Mouse (Mus musculus) limb, embryonic 15.5 days (tissue): ENCODE data around the gene Tcte1. TPM values are rescaled to one million over a fixed set of nuclear protein-coding genes. Genes with fewer than 3 reads are reported as not detected.

ENCODE experiments used
- ATAC-seq: fragments of 200-750 bp; cut with Nextera tagmentation; 2 replicates; pipeline ENCODE4 v1.8.0; 2017; ENCODE audit warnings: low read depth, moderate TSS enrichment; ENCODE audit not compliant: insufficient number of reproducible peaks, low FRiP score, low TSS enrichment
- H3K27ac ChIP-seq: fragments of 300-500 bp; sonication (generic); 2 replicates; pipeline ENCODE4 v1.5.1; 2015; ENCODE audit warnings: moderate library complexity, mild to moderate bottlenecking, inconsistent platforms
- H3K27me3 ChIP-seq: fragments of 300-500 bp; sonication (generic); 2 replicates; pipeline ENCODE4 v1.6.1; 2015; ENCODE audit warnings: inconsistent platforms
- H3K36me3 ChIP-seq: fragments of 300-500 bp; sonication (generic); 2 replicates; pipeline ENCODE4 v1.6.1; 2015; ENCODE audit warnings: inconsistent platforms
- H3K4me1 ChIP-seq: fragments of 300-500 bp; sonication (generic); 2 replicates; pipeline ENCODE4 v1.6.1; 2015; ENCODE audit warnings: inconsistent platforms
- H3K4me2 ChIP-seq: fragments of 300-500 bp; sonication (generic); 2 replicates; pipeline ENCODE4 v1.6.1; 2015; ENCODE audit warnings: mild to moderate bottlenecking, inconsistent platforms
- H3K4me3 ChIP-seq: fragments of 300-500 bp; sonication (generic); 2 replicates; pipeline ENCODE4 v1.5.1; 2015; ENCODE audit warnings: mild to moderate bottlenecking, inconsistent platforms
- H3K9ac ChIP-seq: fragments of 300-500 bp; sonication (generic); 2 replicates; pipeline ENCODE4 v1.6.1; 2015; ENCODE audit warnings: inconsistent platforms
- H3K9me3 ChIP-seq: fragments of 300-500 bp; sonication (generic); 2 replicates; pipeline ENCODE4 v1.6.1; 2016; ENCODE audit warnings: inconsistent platforms
- WGBS: fragments of 180-500 bp; shearing (Covaris S2); methylation state at CpG from one replicate; pipeline ENCODE4 v1.1.7; 2015; 5-methylcytosine and 5-hydroxymethylcytosine counted together
- polyA plus RNA-seq: library from polyadenylated mRNA; unstranded; fragments of >200 nt; fragmentation: Nextera tagmentation; extraction: Ambion mirVana; gene quantifications from 2 replicates; pipeline ENCODE4 v1.2.1, GENCODE M21; 2015

Gene Tcte1
- polyA plus RNA-seq, 1 experiment from 2014 or later = 0.19 TPM

- Histone ChIP-seq H3K9me3 (no peaks in the 10 kb centered on the region), H3K4me1 (peaks cover 23% of the 10 kb centered on the region), H3K9ac (no peak overlapping the region), H3K4me3 (no peak overlapping the region), H3K27ac (no peak overlapping the region), H3K27me3 (peaks cover 7% of the 10 kb centered on the region), H3K36me3 (no peaks in the 10 kb centered on the region), H3K4me2 (no peak overlapping the region)
- 86% methylated on average over 15 of the region's 15 CpGs for WGBS
- ATAC-seq = no peak
Measured at GRCm38 (mm10) chr17:45559732-45560525, 36.7 kb downstream of the Tcte1 start.

- Histone ChIP-seq H3K4me2 (peak overlapping the region; percentile 93; the same call in 1 of the 2 replicates), H3K4me3 (0 out of 2 replicates have a peak overlapping the region, but pooled peaks have one; percentile 94)
- WGBS = 80% methylated on average over 12 of the region's 12 CpGs
Measured at GRCm38 (mm10) chr17:45563216-45563615, 40.0 kb downstream of the Tcte1 start.

DNA sequence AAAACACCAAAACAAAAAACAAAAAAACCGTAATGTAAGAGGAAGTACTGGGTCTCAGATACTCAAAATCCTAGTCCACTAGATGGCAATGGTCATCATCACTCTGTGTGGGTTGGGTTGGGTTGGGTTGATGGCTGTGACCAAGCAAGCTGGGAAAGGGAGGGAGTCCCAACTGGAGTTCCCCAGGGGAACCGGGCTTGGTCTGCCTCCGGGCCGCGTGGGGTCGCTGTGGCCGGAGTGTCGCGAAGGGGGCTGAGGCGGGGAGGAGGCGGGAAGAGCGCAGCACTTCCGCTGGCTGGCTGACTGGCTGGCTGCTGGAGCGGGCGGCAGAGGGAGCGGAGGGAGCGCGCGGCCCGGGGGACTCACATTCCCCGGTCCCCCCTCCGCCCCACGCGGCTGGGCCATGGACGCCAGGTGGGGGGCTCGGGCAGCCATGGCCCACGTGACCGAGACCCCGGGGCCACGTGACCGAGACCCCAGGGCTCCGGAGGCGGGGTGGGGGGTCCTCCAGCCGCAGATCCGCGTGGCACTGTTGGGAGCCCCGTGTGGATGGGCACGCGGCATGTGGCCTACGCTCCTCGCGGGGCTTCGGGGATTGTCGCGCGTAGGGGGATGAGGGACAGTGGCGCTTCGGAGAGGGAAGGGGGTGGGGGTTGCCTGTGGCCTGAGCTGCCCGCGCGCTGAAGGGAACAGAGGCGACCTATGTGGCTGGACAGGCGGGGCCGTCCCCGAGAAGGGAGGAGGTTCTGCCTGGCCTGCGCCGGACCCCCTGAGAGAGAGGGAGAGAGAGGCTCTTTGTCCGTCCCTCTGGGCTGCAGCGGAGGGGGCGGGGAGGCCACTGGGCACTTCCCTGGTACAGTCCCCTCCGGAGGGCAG lies 40.7 kb downstream of the Tcte1 start, which contains the start of gene Slc35b2:
TSS of gene Slc35b2 (plus strand) at position 220 of the 876 bp plus-strand sequence.
- peak; percentile 81 for ATAC-seq
- H3K27ac ChIP-seq = peak within 1 kb of the TSS; percentile 88
- peaks cover 33% of the 10 kb centered on the region for H3K36me3 ChIP-seq
- WGBS = under 1% methylated on average over 56 of the region's 61 CpGs
- H3K27me3 ChIP-seq = no peaks in the 10 kb centered on the region; the same call in 1 of the 2 replicates
- no peaks in the 10 kb centered on the region for H3K9me3 ChIP-seq
- H3K4me3 ChIP-seq = peak within 1 kb of the TSS; percentile 94
- H3K4me2 ChIP-seq = peak within 1 kb of the TSS; percentile 93
- peaks cover 38% of the 10 kb centered on the region for H3K4me1 ChIP-seq
- peak within 1 kb of the TSS; percentile 87 for H3K9ac ChIP-seq

More at GRCm38 (mm10) chr17:45563216-45563615, 40.0 kb downstream of the Tcte1 start:
- no peaks in the 10 kb centered on the region for H3K9me3 ChIP-seq
- H3K27me3 ChIP-seq = no peaks in the 10 kb centered on the region; the same call in 1 of the 2 replicates
- ATAC-seq = no peak
- H3K9ac ChIP-seq = no peak overlapping the region
- H3K36me3 ChIP-seq = peaks cover 27% of the 10 kb centered on the region
- no peak overlapping the region for H3K27ac ChIP-seq
- peaks cover 36% of the 10 kb centered on the region for H3K4me1 ChIP-seq

GRCm38 (mm10) chr17:45564531-45565084 lies 41.4 kb downstream of the Tcte1 start:
- H3K36me3 ChIP-seq = peaks cover 41% of the 10 kb centered on the region
- WGBS = 11% methylated on average over 18 of the region's 18 CpGs

GRCm38 (mm10) chr17:45565103-45565502 lies 41.9 kb downstream of the Tcte1 start:
- Histone ChIP-seq H3K9me3 (no peaks in the 10 kb centered on the region), H3K4me2 (peak overlapping the region; percentile 93), H3K36me3 (peaks cover 45% of the 10 kb centered on the region), H3K4me3 (peak overlapping the region; percentile 94), H3K27me3 (no peaks in the 10 kb centered on the region), H3K9ac (peak overlapping the region; percentile 87), H3K4me1 (peaks cover 36% of the 10 kb centered on the region), H3K27ac (peak overlapping the region; percentile 1; the same call in 1 of the 2 replicates)
- 90% methylated on average over 11 of the region's 11 CpGs for WGBS
- no peak for ATAC-seq

More at GRCm38 (mm10) chr17:45564531-45565084, 41.4 kb downstream of the Tcte1 start:
- 0 out of 2 replicates have a peak, but pooled peaks have one; percentile 6 for ATAC-seq
- Histone ChIP-seq H3K4me3 (peak overlapping the region; percentile 94), H3K27ac (peak overlapping the region; percentile 88), H3K4me1 (peaks cover 36% of the 10 kb centered on the region), H3K4me2 (peak overlapping the region; percentile 93), H3K27me3 (no peaks in the 10 kb centered on the region), H3K9me3 (no peaks in the 10 kb centered on the region), H3K9ac (peak overlapping the region; percentile 87)

DNA sequence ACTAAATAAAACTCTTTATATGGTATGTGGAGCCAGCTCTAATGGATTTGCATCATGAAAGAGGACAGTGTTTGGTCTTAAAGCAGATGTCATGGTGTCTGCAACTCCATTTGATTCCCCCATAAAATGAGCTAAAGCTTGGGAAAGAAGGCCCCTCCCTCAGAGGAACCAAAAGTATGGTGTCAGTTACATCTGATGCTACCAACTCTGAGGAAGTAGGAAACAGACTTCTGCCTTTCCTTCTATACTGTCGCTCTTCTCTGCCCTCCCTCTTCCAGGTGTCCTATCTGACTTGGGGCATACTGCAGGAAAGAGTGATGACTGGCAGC lies 42.8 kb downstream of the Tcte1 start:
- no peak for ATAC-seq
- H3K9ac ChIP-seq = no peak overlapping the region
- WGBS = 66% methylated on average over 1 of the region's 1 CpGs
- H3K4me3 ChIP-seq = no peak overlapping the region
- H3K27ac ChIP-seq = no peak overlapping the region
- H3K4me1 ChIP-seq = peaks cover 41% of the 10 kb centered on the region
- H3K36me3 ChIP-seq = peaks cover 54% of the 10 kb centered on the region
- no peaks in the 10 kb centered on the region for H3K9me3 ChIP-seq
- H3K27me3 ChIP-seq = no peaks in the 10 kb centered on the region
- no peak overlapping the region for H3K4me2 ChIP-seq

DNA sequence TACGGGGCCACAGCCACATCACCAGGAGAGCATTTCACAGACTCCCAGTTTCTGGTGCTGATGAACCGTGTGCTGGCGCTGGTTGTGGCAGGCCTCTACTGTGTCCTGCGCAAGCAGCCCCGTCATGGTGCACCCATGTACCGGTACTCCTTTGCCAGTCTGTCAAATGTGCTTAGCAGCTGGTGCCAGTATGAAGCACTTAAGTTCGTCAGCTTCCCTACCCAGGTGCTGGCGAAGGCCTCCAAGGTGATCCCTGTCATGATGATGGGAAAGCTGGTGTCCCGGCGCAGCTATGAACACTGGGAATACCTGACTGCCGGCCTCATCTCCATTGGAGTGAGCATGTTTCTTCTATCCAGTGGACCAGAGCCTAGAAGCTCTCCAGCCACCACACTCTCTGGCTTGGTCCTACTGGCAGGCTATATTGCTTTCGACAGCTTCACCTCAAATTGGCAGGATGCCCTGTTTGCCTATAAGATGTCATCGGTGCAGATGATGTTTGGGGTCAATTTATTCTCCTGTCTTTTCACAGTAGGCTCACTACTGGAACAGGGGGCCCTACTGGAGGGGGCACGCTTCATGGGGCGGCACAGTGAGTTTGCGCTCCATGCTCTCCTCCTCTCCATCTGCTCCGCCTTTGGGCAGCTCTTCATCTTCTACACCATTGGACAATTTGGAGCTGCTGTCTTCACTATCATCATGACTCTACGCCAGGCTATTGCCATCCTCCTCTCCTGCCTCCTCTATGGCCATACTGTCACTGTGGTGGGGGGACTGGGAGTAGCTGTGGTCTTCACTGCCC lies 43.3 kb downstream of the Tcte1 start:
- Histone ChIP-seq H3K27ac (peak overlapping the region; percentile 38; the same call in 1 of the 2 replicates), H3K9ac (no peak overlapping the region), H3K4me1 (peaks cover 47% of the 10 kb centered on the region), H3K9me3 (no peaks in the 10 kb centered on the region), H3K4me2 (no peak overlapping the region), H3K27me3 (no peaks in the 10 kb centered on the region), H3K36me3 (peaks cover 60% of the 10 kb centered on the region), H3K4me3 (no peak overlapping the region)
- ATAC-seq = no peak
- 58% methylated on average over 18 of the region's 18 CpGs for WGBS

DNA sequence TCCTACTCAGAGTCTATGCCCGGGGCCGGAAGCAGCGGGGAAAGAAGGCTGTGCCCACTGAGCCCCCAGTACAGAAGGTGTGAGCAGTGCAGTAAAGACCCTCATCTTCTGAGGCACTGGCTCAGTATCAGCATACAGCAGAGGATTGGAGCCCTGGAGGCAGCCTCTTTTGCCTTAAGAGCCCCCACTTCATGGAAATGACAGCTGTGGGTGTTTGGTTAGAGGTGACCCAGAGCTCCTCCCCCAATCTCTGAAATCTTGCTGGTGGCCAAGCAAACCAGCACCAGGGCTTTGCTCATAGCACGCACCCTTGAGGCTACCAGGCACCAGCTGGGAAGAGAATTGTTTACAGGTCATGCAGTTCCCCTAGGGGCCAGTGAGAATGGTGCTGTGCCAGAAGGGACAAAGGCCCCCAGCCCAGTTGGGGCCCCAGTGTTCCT lies 43.9 kb downstream of the Tcte1 start:
- no peak overlapping the region for H3K9ac ChIP-seq
- no peaks in the 10 kb centered on the region for H3K9me3 ChIP-seq
- no peak overlapping the region for H3K4me2 ChIP-seq
- H3K27ac ChIP-seq = peak overlapping the region; percentile 38; the same call in 1 of the 2 replicates
- WGBS = 21% methylated on average over 4 of the region's 4 CpGs
- H3K27me3 ChIP-seq = no peaks in the 10 kb centered on the region
- peaks cover 51% of the 10 kb centered on the region for H3K4me1 ChIP-seq
- H3K36me3 ChIP-seq = peaks cover 61% of the 10 kb centered on the region
- no peak for ATAC-seq
- no peak overlapping the region for H3K4me3 ChIP-seq

GRCm38 (mm10) chr17:45568990-45569389 lies 45.8 kb downstream of the Tcte1 start:
- Histone ChIP-seq H3K4me3 (no peak overlapping the region), H3K9me3 (no peaks in the 10 kb centered on the region), H3K9ac (no peak overlapping the region), H3K27ac (no peak overlapping the region), H3K36me3 (peaks cover 61% of the 10 kb centered on the region), H3K4me2 (no peak overlapping the region), H3K27me3 (no peaks in the 10 kb centered on the region), H3K4me1 (peaks cover 51% of the 10 kb centered on the region)
- ATAC-seq = no peak
- WGBS = 85% methylated on average over 12 of the region's 12 CpGs

DNA sequence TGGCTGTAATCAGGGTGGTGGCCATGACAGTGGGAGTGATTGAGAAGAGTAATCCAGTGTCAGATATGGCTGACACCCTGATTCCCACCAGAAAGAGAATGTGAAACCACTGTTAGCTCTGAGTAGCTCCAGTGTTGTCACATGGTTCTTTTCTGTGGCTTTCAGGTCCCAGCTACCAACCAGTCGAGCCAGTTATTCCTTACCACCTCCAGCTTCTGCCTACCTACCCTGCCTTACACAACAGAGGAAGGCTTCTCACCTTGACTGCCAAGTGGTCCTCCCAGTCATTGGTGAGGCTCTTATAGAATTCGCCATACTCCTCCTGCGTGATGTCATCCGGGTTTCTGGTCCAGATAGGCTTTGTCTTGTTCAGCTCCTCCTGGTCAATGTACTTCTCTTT lies 46.8 kb downstream of the Tcte1 start:
- no peak overlapping the region for H3K9ac ChIP-seq
- ATAC-seq = no peak
- no peak overlapping the region for H3K27ac ChIP-seq
- H3K36me3 ChIP-seq = peaks cover 61% of the 10 kb centered on the region
- H3K4me1 ChIP-seq = peaks cover 52% of the 10 kb centered on the region
- no peak overlapping the region for H3K4me3 ChIP-seq
- WGBS = 76% methylated on average over 4 of the region's 4 CpGs
- H3K4me2 ChIP-seq = no peak overlapping the region
- no peaks in the 10 kb centered on the region for H3K9me3 ChIP-seq
- no peaks in the 10 kb centered on the region for H3K27me3 ChIP-seq
